Comparison of ENCODE assay signal across 21 mouse cellular contexts in genomic region chr7:70472786-70473185, GRCm38 (mm10).
DNase-seq lines count a peak whose midpoint lies in the region; ATAC-seq and TF ChIP-seq lines count a peak whose summit lies in the region.
"Had no signal": no experiment of that assay in that cellular context is flagged by ENCODE, and none has a peak within 500 bp of the region (broad histone marks: within the 10 kb centered on the region; RNA-seq: fewer than 3 reads in every experiment).

No protein-coding gene starts in this region.

- H3K4me1 ChIP-seq in kidney, adult 2 months (ENCODE audit: control insufficient read depth, insufficient read depth, low read length): no peaks in the 10 kb centered on the region
- no peaks in the 10 kb centered on the region; the same call in 1 of the 2 replicates for H3K4me1 ChIP-seq in liver, adult 2 months (ENCODE audit: control insufficient read depth, insufficient read depth, low read length)
- no peaks in the 10 kb centered on the region for H3K4me1 ChIP-seq in liver, embryonic 12.5 days

- H3K36me3 ChIP-seq in kidney, adult 2 months (ENCODE audit: control insufficient read depth, insufficient read depth, low read length): no peaks in the 10 kb centered on the region
- no peaks in the 10 kb centered on the region for H3K36me3 ChIP-seq in liver, adult 2 months (ENCODE audit: control insufficient read depth, insufficient read depth, low read length)
- H3K36me3 ChIP-seq in liver, embryonic 12.5 days: no peaks in the 10 kb centered on the region
- H3K36me3 ChIP-seq: G1E had no signal

- 59% methylated on average over 4 of the region's 4 CpGs for WGBS in kidney, adult 2 months
- WGBS in liver, adult 2 months: 65% methylated on average over 4 of the region's 4 CpGs
- WGBS in liver, embryonic 12.5 days (ENCODE audit: insufficient replicate concordance): 65% methylated on average over 4 of the region's 4 CpGs

- no peaks in the 10 kb centered on the region for H3K79me2 ChIP-seq in liver, adult 2 months (ENCODE audit: control insufficient read depth, insufficient read depth, low read length)

- H3K4me3 ChIP-seq in kidney, adult 2 months (ENCODE audit: insufficient read depth, low read depth, low read length): no peak overlapping the region
- H3K4me3 ChIP-seq in liver, adult 2 months (ENCODE audit: insufficient read depth, low read depth, low read length): no peak overlapping the region
- H3K4me3 ChIP-seq in liver, embryonic 12.5 days: no peak overlapping the region

- no peaks in the 10 kb centered on the region for H3K27me3 ChIP-seq in kidney, adult 2 months (replicated peaks; ENCODE audit: control insufficient read depth, insufficient read depth, low read length)
- H3K27me3 ChIP-seq in liver, adult 2 months (ENCODE audit: control insufficient read depth, insufficient read depth, low read length): no peaks in the 10 kb centered on the region
- H3K27me3 ChIP-seq in liver, embryonic 12.5 days (replicated peaks): no peaks in the 10 kb centered on the region
- H3K27me3 ChIP-seq: CH12.LX, Patski had no signal

- H3K9me3 ChIP-seq in liver, embryonic 12.5 days (replicated peaks): no peaks in the 10 kb centered on the region

- no peak overlapping the region for H3K4me2 ChIP-seq in liver, embryonic 12.5 days

- no peak for TF ChIP-seq POLR2A in kidney, adult 2 months (IDR thresholded peaks at IDR 0.05; ENCODE audit: low read depth, low read length)
- TF ChIP-seq POLR2A in liver, adult 2 months (IDR thresholded peaks at IDR 0.05; ENCODE audit: extremely low read depth, insufficient read depth, low read length): no peak

- DNase-seq in kidney, adult 2 months: peak; percentile 55
- no peak for DNase-seq in kidney, adult 18-20 months
- peak; percentile 42 for DNase-seq in kidney, adult 9 months
- no peak for DNase-seq in kidney, postnatal 25 days
- DNase-seq in liver, adult 2 months (ENCODE audit: extremely low read depth, low read depth, low spot score): peak; percentile 54
- DNase-seq: adrenal gland, adult 2 months; adrenal gland, adult 8-10 months; adrenal gland, postnatal 10 days; adrenal gland, postnatal 14 days; adrenal gland, postnatal 25 days; adrenal gland, postnatal 36 days; B cell, adult 2 months; cerebellum, adult 11 months; cerebellum, adult 11-12 months; cerebellum, adult 18-20 months had no signal

- no peak overlapping the region for H3K27ac ChIP-seq in kidney, adult 2 months (ENCODE audit: insufficient read depth, low read depth, low read length)
- H3K27ac ChIP-seq in liver, adult 2 months (replicated peaks; ENCODE audit: insufficient read depth, low read depth, low read length): no peak overlapping the region
- H3K27ac ChIP-seq in liver, embryonic 12.5 days: no peak overlapping the region

- no peak for ATAC-seq in liver, embryonic 12.5 days
- ATAC-seq: activated CD4-positive, CD25-positive, alpha-beta regulatory T cell, adult 4 months; CD4-positive, CD25-positive, alpha-beta regulatory T cell, adult 4 months; Patski had no signal

- TF ChIP-seq CTCF in kidney, adult 2 months (conservative IDR thresholded peaks at IDR 0.05; ENCODE audit: insufficient read depth, insufficient read length, low read depth, low read length): no peak
- no peak for TF ChIP-seq CTCF in liver, adult 2 months (IDR thresholded peaks at IDR 0.05; ENCODE audit: low read depth, low read length)

- H3K9ac ChIP-seq in liver, adult 2 months (ENCODE audit: low read depth, low read length): no peak overlapping the region
- no peak overlapping the region for H3K9ac ChIP-seq in liver, embryonic 12.5 days

Comparison
In these comparisons a context has a peak if more than half of its experiments do, and no peak if none do; other contexts are left out.
1. DNase-seq: peak in kidney, adult 2 months (single experiment), kidney, adult 9 months (single experiment) and liver, adult 2 months (single experiment); none in kidney, adult 18-20 months (single experiment) and kidney, postnatal 25 days (0 of 2).